Mouse (Mus musculus): Measurements from ENCODE around the gene Mfsd4b2. TPM values are rescaled to one million over a fixed set of nuclear protein-coding genes. Genes with fewer than 3 reads are reported as not detected.
"Not testable (repeated sequence)": the region's sequence is repeated elsewhere in the genome, so short reads cannot be mapped to it uniquely, and the experiment has no call there.

Mfsd4b2 gene
- polyA plus RNA-seq, 1 experiment from 2014 or later = not detected

DNA sequence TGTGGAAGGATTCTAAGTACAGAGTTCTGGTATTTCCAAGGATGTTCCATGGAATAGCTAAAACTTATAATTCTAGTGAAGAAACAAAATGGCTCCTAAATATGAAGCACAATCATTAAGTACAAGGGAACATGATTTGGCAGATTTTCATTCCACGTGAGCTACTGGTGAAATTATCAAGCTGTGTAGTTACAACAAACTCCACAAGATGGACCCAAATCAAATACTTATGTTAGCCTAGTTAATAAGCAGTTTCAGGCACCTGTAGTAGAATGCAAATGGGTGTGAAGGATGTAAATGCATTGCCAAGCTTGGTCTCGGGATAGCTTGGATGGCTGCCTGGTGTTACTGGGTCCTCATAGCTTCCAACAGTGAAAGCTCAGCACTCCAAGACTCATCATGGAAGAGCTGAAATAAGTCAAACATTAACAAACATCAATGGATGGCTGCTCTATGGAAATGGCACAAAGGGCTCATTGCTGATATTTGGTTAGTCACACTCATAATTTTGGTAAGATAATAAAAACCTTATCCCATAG is 29.7 kb upstream of the Mfsd4b2 start:
- H3K9ac ChIP-seq (ENCODE audit: low read depth, low read length) = no peak overlapping the region
- WGBS (ENCODE audit: insufficient replicate concordance) = 77% methylated on average over 2 of the region's 2 CpGs
- ATAC-seq (replicated peaks; ENCODE audit: insufficient number of reproducible peaks, low FRiP score, low TSS enrichment) = no peak
- H3K27ac ChIP-seq (ENCODE audit: low read depth, low read length) = no peak overlapping the region
- H3K27me3 ChIP-seq (ENCODE audit: control insufficient read depth, insufficient read depth, low read length) = no peaks in the 10 kb centered on the region
- no peak overlapping the region for H3K4me2 ChIP-seq
- H3K4me1 ChIP-seq (ENCODE audit: control insufficient read depth, insufficient read depth, low read length) = peaks cover 3% of the 10 kb centered on the region; the same call in 1 of the 2 replicates
- H3K36me3 ChIP-seq (ENCODE audit: control insufficient read depth, insufficient read depth, low read length) = no peaks in the 10 kb centered on the region
- no peak overlapping the region for H3K4me3 ChIP-seq (ENCODE audit: low read depth, low read length)
- H3K9me3 ChIP-seq (replicated peaks; ENCODE audit: control insufficient read depth, low read length) = no peaks in the 10 kb centered on the region

DNA sequence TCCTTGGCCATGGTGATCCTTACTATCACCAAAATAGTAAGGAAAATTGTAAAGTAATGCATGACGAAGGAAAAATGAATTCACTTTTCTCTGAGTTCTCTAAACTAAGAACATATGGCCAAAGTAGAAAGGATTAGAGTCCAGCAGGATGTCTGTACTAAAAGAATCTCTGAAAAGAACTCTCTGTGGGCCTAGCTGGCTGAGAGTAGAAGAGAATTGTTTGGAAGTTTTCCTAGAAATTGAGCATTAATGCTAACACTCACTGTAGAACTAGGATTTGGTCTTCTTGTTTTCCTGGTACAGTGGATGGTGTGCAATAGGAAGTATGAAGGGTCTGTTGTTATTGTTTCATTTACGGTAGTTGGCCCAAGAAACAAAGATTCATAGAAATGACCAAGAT is 28.4 kb upstream of the Mfsd4b2 start:
- H3K4me1 ChIP-seq (ENCODE audit: control insufficient read depth, insufficient read depth, low read length) = no peaks in the 10 kb centered on the region
- no peaks in the 10 kb centered on the region for H3K9me3 ChIP-seq (replicated peaks; ENCODE audit: control insufficient read depth, low read length)
- H3K4me2 ChIP-seq = no peak overlapping the region
- no peak overlapping the region for H3K4me3 ChIP-seq (ENCODE audit: low read depth, low read length)
- WGBS (ENCODE audit: insufficient replicate concordance) = 75% methylated on average over 2 of the region's 2 CpGs
- H3K27me3 ChIP-seq (ENCODE audit: control insufficient read depth, insufficient read depth, low read length) = no peaks in the 10 kb centered on the region
- no peak overlapping the region for H3K9ac ChIP-seq (ENCODE audit: low read depth, low read length)
- no peaks in the 10 kb centered on the region for H3K36me3 ChIP-seq (ENCODE audit: control insufficient read depth, insufficient read depth, low read length)
- no peak overlapping the region for H3K27ac ChIP-seq (ENCODE audit: low read depth, low read length)
- ATAC-seq (replicated peaks; ENCODE audit: insufficient number of reproducible peaks, low FRiP score, low TSS enrichment) = no peak

DNA sequence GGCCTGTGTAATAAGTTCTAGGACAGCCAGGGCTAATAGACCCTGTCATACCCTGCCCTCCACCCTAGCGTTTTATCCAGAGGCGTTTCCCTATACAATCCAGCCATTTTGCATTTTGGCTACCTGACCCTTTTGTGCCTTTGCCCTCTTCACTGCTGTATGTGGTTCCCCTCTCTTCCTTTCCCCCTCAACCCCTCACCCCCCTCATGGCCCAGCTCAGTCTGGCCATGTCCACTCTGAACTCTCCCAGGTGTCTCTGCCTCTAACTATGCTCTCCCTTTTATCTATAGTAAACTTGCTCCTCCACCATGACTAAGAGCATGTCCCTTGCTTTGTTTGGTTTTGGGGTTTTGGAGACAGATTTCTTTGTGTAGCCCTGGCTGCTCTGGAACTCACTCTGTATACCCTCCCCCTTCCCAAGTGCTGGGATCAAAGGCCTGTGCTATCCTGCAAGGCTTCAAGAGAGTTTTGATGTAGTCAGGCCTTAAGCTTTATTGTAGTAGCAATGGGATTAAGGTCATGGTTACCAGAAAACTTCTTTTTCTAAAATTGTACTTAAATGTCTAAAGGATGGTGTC is 22.7 kb upstream of the Mfsd4b2 start:
- no peak for ATAC-seq (replicated peaks; ENCODE audit: insufficient number of reproducible peaks, low FRiP score, low TSS enrichment)
- H3K4me1 ChIP-seq (ENCODE audit: control insufficient read depth, insufficient read depth, low read length) = no peaks in the 10 kb centered on the region
- no peaks in the 10 kb centered on the region for H3K36me3 ChIP-seq (ENCODE audit: control insufficient read depth, insufficient read depth, low read length)
- H3K9me3 ChIP-seq (replicated peaks; ENCODE audit: control insufficient read depth, low read length) = no peaks in the 10 kb centered on the region
- H3K27me3 ChIP-seq (ENCODE audit: control insufficient read depth, insufficient read depth, low read length) = no peaks in the 10 kb centered on the region
- no peak overlapping the region for H3K4me3 ChIP-seq (ENCODE audit: low read depth, low read length)
- H3K4me2 ChIP-seq = no peak overlapping the region
- H3K27ac ChIP-seq (ENCODE audit: low read depth, low read length) = no peak overlapping the region
- WGBS (ENCODE audit: insufficient replicate concordance) = 89% methylated on average over 2 of the region's 2 CpGs
- H3K9ac ChIP-seq (ENCODE audit: low read depth, low read length) = no peak overlapping the region

DNA sequence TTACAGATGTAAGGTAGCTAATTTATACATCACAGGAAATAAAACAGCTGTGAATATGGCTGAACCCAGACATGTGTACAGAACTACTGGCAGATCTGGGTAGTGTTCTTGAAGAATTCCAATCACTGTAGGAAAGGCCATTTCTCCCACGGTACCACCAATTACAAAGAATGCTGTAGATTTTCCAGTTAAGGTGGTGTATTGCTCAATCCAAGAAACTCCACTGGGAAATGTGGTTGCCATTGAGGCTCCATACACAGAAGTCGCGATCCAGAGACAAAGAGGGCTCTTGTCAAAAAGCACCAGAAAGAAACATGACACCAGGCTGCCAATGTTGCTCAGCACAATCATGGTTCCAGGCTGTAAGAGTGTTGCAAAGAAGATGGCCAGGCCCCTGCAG is 20.5 kb upstream of the Mfsd4b2 start:
- not testable (repeated sequence) for H3K9me3 ChIP-seq (replicated peaks; ENCODE audit: control insufficient read depth, low read length)
- WGBS (ENCODE audit: insufficient replicate concordance) = 80% methylated on average over 3 of the region's 3 CpGs

DNA sequence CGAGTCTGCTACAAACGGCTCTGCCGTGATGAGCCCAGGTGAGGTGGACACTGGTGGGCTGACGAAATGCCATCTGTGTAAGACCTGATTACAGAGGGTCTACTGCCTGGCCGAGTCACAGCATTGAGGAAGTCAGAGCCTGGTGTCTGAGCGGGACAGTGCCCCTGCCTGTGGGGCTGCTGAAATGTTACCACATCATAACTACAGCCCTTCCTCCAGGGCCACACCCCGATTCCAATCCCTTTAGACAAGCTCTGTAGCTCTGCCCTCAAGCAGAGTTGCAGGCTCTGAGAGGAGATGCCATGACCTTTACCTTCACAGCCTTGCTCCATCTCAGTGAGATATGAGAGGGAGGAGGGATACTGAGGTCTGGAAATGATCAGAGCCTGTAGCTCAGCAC is 9.8 kb upstream of the Mfsd4b2 start:
- H3K36me3 ChIP-seq (ENCODE audit: control insufficient read depth, insufficient read depth, low read length) = no peaks in the 10 kb centered on the region
- ATAC-seq (replicated peaks; ENCODE audit: insufficient number of reproducible peaks, low FRiP score, low TSS enrichment) = no peak
- no peak overlapping the region for H3K4me2 ChIP-seq
- H3K4me1 ChIP-seq (ENCODE audit: control insufficient read depth, insufficient read depth, low read length) = no peaks in the 10 kb centered on the region
- no peak overlapping the region for H3K4me3 ChIP-seq (ENCODE audit: low read depth, low read length)
- no peaks in the 10 kb centered on the region for H3K9me3 ChIP-seq (replicated peaks; ENCODE audit: control insufficient read depth, low read length)
- WGBS (ENCODE audit: insufficient replicate concordance) = 67% methylated on average over 7 of the region's 7 CpGs
- no peaks in the 10 kb centered on the region for H3K27me3 ChIP-seq (ENCODE audit: control insufficient read depth, insufficient read depth, low read length)
- no peak overlapping the region for H3K27ac ChIP-seq (ENCODE audit: low read depth, low read length)
- no peak overlapping the region for H3K9ac ChIP-seq (ENCODE audit: low read depth, low read length)

More for the DNA sequence above, 20.5 kb upstream of the Mfsd4b2 start:
- ATAC-seq (replicated peaks; ENCODE audit: insufficient number of reproducible peaks, low FRiP score, low TSS enrichment); H3K4me2 ChIP-seq; H3K4me3 ChIP-seq (ENCODE audit: low read depth, low read length); H3K9ac ChIP-seq (ENCODE audit: low read depth, low read length); H3K36me3 ChIP-seq (ENCODE audit: control insufficient read depth, insufficient read depth, low read length); H3K27ac ChIP-seq (ENCODE audit: low read depth, low read length); H3K27me3 ChIP-seq (ENCODE audit: control insufficient read depth, insufficient read depth, low read length); H3K4me1 ChIP-seq (ENCODE audit: control insufficient read depth, insufficient read depth, low read length): not testable (repeated sequence)

DNA sequence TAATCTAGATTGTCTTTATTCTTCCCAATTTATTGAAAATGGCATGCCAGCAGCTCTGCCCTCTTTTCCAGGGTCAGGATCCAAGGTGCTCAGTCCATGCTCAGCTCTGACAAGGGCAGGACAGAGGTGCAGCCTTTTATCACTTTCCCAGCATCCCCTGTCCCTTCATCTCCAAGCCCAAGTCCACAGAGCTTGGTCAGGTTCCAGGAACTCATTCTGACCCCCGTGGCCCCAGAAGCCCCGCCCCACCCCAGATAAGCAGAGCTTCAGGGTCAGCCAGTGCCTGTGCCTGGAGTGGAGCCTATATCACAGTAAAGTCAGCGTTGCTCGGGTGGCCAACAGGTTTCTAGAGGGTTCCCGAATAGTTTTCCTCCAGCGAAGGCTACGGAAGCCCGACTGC is 2.2 kb downstream of the Mfsd4b2 start:
- WGBS (ENCODE audit: insufficient replicate concordance) = 41% methylated on average over 8 of the region's 8 CpGs
- H3K27ac ChIP-seq (ENCODE audit: low read depth, low read length); H3K4me3 ChIP-seq (ENCODE audit: low read depth, low read length); H3K36me3 ChIP-seq (ENCODE audit: control insufficient read depth, insufficient read depth, low read length); H3K4me1 ChIP-seq (ENCODE audit: control insufficient read depth, insufficient read depth, low read length); H3K9ac ChIP-seq (ENCODE audit: low read depth, low read length); H3K9me3 ChIP-seq (replicated peaks; ENCODE audit: control insufficient read depth, low read length); H3K27me3 ChIP-seq (ENCODE audit: control insufficient read depth, insufficient read depth, low read length); H3K4me2 ChIP-seq: not testable (repeated sequence)
- ATAC-seq (replicated peaks; ENCODE audit: insufficient number of reproducible peaks, low FRiP score, low TSS enrichment) = 0 out of 2 replicates have a peak, but pooled peaks have one; percentile 71

DNA sequence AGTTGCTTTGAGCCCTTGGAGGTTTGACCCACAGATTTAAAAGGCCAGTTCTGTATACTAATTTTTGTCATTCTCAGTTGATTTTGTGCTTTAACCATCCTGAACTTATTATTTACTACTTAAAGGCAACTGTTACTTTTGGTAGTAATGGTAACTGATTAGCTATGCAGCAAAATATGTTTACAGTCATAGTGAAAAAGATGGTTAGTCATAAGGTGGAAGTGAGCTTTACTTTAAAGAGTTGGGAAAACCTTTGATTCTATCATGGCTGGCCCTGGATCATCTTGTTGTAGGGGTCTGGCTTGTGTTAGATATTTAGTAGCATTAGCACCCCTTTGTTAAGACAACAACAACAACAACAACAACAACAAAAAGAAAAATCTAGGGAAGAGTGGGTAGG is 14.1 kb downstream of the Mfsd4b2 start:
- H3K27me3 ChIP-seq (ENCODE audit: control insufficient read depth, insufficient read depth, low read length) = no peaks in the 10 kb centered on the region
- H3K36me3 ChIP-seq (ENCODE audit: control insufficient read depth, insufficient read depth, low read length) = no peaks in the 10 kb centered on the region
- H3K9me3 ChIP-seq (replicated peaks; ENCODE audit: control insufficient read depth, low read length) = no peaks in the 10 kb centered on the region
- no peak for ATAC-seq (replicated peaks; ENCODE audit: insufficient number of reproducible peaks, low FRiP score, low TSS enrichment)
- H3K27ac ChIP-seq (ENCODE audit: low read depth, low read length) = no peak overlapping the region
- no peak overlapping the region for H3K4me3 ChIP-seq (ENCODE audit: low read depth, low read length)
- no peak overlapping the region for H3K9ac ChIP-seq (ENCODE audit: low read depth, low read length)
- H3K4me2 ChIP-seq = no peak overlapping the region
- H3K4me1 ChIP-seq (ENCODE audit: control insufficient read depth, insufficient read depth, low read length) = no peaks in the 10 kb centered on the region

DNA sequence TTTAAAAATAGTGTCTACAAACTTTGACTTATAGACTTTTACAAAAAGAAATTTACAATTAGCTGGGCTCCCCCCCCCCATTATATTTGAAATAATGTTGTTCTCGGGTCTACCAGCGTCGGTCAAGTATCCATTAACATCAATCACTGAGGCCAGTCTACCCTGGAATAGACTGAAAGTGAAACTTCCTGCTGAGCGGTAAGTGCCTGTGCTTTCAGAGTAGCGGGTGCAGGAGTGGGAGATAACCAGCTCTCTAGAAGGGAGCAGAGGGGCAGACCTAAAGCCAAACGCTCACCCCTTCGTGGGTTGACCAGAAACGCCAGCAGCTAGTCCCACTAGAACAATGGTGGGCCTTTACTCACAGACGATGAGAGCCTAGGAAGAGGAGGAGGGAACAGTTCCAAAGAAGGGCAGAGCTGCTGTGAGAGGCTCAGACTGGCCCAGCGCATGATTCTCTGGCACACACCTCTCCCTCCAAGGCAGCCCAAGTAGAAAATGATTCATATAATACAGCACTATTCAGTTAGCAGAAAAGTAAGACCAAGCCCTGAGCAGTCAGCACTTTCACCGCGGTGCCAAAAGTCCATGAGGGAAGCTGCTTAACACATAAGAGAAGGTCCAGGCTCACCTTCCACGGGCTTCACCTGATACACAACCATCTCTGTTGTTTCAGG is 17.8 kb downstream of the Mfsd4b2 start:
- H3K4me3 ChIP-seq (ENCODE audit: low read depth, low read length) = no peak overlapping the region
- WGBS (ENCODE audit: insufficient replicate concordance) = 58% methylated on average over 13 of the region's 13 CpGs

More for the DNA sequence above, 17.8 kb downstream of the Mfsd4b2 start:
- Histone ChIP-seq H3K4me2 (peak overlapping the region; percentile 34; the same call in 1 of the 2 replicates), H3K27ac (ENCODE audit: low read depth, low read length) (no peak overlapping the region), H3K4me1 (ENCODE audit: control insufficient read depth, insufficient read depth, low read length) (no peaks in the 10 kb centered on the region), H3K27me3 (ENCODE audit: control insufficient read depth, insufficient read depth, low read length) (no peaks in the 10 kb centered on the region), H3K36me3 (ENCODE audit: control insufficient read depth, insufficient read depth, low read length) (no peaks in the 10 kb centered on the region), H3K9me3 (replicated peaks; ENCODE audit: control insufficient read depth, low read length) (no peaks in the 10 kb centered on the region), H3K9ac (ENCODE audit: low read depth, low read length) (no peak overlapping the region)
- ATAC-seq (replicated peaks; ENCODE audit: insufficient number of reproducible peaks, low FRiP score, low TSS enrichment) = no peak

All from heart, embryonic 11.5 days (tissue).